Mouse (Mus musculus) 3134 (cell line): ENCODE results near the gene Crybb3.
"Not testable (repeated sequence)": the region's sequence is repeated elsewhere in the genome, so short reads cannot be mapped to it uniquely, and the experiment has no call there.

Experiments
- DNase-seq: peaks from one replicate; pipeline ENCODE4 v3.0.0-alpha.2; 2011; ENCODE audit warnings: low spot score; ENCODE audit not compliant: insufficient read length; ENCODE audit errors: extremely low read depth

The Crybb3 gene

DNA sequence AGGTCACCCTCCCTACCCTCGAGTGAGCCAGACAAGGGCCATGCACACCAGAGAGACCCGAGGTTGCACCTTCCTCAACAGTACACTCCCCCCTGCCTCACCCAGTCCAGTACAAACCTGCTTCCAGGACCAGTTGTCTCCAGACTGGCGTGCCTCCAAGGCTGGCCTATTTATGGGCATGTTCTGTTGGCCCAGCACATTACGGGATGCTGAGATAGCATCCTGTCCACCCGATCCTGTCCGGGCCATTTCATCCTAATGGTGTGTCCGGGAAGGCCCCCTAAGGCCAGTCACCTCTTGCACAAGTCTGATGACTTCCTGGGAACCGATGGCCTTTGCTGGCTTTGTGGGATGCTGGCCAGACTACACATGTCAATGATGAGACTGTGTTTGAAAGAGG is at the start of gene Crybb3:
Gene Crybb3, minus strand, starts transcription at position 146 of the 400 bp plus-strand sequence.
- no peak for DNase-seq

DNA sequence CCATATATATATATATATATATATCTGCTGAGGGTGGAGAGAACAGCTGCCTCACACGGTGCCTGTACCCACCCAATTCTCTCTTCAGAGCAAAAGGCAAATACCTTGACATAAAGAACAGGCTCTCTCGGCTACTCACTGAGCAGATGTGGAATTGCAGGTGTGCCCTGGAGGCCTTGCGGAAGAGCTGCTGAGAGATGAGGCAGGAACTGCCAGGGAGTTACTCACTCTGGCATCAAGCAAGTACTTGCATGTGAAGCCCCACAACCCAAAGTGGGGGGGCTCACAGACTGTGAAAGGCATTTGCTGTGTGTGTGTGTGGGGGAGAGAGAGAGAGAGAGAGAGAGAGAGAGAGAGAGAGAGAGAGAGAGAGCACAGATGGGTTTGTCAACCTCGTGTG is 47.0 kb upstream of the Crybb3 start:
- no peak for DNase-seq

DNA sequence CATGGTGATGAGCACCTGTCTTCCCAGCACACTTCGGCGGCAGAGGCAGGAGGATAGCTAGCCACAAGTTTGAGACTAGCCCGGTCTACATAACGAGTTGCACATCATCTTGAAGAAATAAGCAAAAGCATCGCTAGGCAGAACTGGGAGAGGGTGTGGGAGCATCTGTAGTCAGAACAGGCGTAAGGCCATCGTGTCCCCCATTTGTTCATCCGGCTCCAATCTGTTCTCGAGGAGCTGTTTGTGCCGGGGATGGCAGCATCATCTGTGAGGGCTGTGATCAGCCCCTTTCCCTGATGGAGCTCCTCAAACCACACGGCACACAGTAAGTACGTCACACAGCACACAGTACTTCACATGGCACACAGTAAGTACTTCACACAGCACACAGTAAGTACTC is 45.1 kb upstream of the Crybb3 start:
- no peak for DNase-seq

DNA sequence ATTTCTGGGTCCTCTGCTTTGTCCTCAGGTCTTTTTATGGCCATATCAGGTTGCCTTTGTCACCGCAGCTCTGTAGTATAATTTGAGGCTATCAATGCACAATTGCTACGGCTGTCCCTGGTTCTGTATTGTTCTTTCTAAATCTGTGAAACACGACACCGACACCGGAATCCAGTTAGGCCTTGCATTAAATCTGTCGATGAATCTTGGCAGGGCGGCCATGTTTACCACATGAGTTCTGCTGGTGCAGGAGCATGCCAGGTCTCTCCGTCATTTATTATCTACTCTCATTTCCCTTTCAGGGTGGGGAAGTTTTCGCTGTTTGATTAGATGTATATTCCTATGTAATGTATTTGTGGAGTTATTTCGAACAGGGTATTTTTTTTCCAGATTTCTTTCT is 42.3 kb upstream of the Crybb3 start:
- no peak for DNase-seq

DNA sequence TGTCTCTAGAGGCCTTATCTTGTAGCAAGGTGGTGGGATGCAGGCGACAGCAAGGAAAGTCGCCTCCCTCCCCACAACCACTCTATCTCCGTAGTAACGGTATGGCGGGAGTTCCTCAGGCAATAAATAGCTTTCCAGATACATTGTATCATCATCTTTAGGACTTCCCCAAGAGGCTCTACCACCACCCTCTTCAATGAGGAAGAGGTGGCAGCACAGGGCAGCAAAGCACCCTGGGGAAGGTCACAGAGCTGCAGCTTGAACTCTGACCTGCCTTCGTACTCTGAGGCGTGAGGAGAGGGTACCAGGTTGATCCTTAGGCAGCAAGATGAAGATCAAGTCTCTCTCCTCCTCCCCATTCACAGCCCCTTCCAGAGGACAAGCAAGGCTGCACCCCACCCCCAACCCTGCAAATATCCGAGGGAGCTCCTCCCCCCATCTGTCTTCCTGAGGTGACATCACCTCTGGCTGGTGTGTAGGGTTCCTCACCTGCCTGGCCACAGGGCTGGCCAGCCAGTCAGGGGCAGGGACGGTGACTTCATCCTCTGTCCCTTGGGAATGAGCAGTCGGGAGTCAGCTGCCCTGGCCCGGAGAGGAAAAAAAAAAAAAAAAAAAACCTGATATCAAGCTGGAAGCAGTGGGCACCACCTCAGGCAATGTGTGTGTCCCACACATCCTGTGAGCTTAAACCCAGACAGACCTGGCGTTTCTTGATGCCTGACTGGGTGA is 41.1 kb upstream of the Crybb3 start:
- peak; percentile 55 for DNase-seq

DNA sequence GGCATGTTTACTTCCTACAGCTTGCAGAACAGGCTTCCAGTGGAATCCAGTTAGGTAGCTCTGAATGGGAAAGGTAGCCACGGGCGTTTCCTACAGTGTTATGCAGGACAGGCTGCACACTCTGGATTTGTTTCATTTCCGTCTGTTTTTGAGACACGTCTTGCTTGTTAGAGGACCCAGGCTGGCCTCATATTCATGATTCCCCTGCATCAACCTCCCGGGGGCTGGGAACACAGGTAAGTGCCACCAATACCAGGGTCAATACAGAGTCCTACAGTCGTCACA is 40.1 kb upstream of the Crybb3 start:
- DNase-seq = no peak

DNA sequence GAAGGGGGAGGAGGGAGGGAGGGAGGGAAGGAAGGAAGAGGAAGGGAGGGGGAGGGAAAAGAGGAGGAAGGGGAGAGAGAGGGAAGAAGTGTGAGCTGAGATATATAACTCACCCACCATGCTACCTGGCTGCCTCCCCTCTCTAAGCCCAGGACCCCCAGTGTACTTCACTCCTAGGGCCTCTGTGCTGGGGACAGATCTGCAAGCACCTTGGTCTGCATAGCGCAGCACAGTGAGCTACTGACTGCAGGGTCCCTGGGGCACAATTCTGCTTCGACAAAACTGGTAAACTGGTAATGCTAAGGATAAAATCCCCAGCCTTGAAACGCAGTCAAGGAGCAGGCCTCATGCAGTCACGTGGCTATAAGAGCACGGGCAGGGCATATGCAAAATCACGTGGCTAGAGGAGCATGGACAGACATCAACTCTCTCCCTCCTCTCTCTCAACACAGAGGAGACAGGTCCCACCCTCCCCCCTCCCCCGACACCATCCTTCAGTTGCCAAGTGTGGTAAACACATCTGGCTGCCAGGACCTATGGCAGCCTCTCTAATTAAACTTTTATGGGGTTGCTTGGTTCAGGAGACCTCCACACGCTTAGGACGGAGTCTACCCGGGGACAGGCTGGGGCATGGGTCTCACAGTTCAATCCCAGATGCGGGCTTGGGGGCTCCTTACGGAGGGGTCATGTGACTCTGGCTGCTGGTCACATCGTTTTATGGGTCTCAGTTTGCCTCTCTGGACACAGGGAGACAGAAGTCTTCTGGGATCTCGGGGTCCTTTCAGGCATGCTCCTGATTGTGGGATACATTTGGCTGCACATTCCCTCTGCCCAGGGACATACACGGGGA is 39.6 kb upstream of the Crybb3 start:
- DNase-seq = no peak

DNA sequence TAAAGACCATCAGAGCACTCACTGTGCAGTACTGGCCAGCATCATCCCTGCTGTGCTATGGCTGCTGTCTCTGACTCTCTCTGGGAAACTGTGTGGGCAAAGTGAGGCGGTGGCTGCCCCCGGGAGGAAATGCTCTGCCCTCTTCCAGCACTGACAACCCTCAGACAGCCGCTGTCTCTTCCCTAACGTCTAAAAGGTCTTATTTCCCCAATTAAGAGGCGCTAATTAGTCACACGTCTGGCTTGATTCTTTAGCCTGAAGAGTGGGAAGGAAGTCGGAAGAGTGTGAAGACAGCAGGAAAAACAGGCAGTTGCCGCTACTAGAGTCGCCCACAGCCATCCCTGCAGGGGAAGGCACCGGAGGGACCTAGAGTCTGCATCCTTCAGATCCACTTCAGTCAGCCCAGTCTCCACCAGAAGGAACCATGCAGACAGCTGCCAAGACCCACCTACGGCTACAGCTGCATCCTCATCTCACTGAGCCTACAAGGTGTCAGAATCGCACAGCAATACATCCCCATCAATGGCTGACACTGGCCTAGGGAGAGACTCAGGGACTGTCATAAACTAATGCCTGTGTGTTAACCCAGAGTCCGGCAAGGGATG is 38.6 kb upstream of the Crybb3 start:
- DNase-seq = no peak

DNA sequence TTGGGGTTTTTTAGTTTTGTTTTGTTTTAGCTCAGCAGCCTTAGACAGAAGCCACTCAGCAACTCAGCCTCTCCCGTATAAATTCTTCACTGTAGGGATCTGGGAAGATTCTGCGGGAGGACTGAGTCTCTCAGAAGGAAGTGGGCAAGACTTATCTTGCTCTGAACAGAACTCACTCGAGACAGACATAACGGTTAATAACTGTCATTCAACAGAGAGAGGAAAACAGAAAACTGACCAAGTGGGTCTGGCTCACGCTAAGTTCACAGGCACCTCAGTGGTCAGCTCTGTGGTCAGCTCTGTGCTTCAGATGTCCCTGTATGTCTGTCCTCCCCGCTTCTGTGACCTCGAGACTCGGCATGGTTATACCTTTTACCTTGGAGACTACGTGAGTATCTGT is 37.9 kb upstream of the Crybb3 start:
- no peak for DNase-seq

DNA sequence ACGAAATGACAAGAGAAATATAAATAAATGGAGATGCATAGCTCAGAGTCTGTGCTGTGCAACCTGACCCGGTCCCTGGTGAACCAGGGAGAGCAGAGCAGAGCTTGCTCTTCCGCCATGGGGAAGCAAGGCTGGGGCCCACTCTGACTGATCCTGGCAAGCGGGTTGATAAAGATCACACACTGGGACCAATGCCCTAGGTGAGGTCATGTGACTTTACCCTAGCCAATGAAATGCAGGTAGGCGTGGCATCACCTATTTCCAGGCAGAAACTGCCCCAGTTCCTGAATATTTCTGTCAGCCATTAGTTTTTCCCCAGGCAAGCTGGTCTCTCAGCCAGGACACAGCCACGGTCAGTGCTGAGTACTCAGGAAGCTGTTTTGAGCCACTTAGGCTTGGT is 37.3 kb upstream of the Crybb3 start:
- DNase-seq = no peak

DNA sequence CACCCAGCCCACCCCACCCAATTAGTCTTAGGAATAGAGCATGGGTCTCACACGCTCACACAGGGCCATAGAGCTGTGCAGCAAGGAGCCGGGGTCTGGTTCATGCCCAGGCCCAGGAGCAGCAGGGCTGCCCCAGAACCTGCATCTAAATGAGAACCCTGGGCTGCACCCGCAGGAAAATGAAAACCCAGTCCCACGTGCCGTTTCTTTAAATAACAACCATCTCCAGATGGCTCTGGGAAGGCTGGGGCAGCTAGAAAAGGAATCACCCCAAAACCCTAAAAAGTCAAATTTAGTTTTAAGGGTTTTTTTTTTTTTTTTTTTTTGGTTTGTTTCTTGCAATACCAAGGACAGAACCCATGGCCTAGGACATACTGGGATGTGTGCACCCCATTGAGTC is 36.0 kb upstream of the Crybb3 start:
- no peak for DNase-seq

DNA sequence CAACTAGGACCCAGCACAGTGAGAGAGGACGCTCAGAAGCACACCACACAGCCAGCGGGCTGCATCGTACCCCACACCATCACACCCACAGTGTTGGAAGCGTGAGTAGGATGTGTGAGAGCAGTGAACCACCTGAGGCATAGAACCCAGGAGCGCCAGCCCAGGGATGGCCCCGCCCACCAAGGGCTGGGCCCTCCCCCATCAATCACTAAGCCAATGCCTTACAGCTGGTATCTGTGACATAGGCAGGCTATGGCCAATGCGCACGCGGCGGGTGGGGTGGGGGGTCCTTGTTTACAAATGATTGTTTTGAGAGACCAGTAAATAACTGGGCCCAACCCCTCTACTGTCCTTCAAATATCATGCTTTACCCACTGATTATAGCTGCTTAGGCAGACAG is 34.5 kb upstream of the Crybb3 start:
- DNase-seq = no peak

DNA sequence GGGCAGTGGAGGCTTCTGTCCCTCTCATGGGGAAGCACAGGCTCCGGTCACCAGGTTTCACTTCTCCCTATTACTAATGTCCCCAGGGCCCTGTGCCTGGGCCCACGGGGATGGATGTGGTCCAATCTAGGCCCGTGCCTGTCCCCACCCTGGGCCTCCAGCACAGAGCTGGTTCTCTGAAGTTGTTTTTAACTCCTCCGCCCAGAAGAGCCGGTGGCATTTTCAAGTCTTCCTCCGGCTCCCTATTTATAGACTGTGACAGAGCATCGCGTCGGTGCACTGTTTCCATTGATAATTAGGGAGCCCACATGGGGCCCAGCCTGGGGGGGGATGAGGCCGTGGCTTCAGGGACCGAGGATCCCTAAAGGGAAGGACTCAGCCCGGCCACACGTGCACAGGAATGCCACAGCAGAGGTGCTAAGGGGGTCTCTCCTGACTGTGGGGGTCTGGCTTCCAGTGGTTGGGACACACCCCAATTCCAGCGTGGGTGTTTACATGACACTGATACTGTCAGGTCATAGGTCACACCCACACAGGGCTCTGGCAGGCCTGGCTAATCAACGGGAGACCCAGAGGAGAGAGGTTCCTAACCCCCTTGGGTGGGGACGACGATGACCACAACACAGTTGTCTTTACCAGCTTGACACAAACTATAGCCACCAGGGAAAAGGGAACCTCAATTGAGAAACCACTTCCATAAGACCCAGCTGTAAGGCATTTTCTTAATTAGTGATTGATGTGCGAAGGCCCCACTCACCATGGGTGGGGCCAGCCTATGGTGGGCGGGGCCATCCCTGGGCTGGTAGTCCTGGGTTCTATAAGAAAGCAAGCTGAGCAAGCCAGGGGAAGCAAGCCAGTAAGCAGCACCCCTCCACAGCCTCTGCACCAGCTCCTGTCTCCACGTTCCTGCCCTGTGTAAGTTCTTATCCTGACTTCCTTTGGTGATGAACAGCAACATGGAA is 33.2 kb upstream of the Crybb3 start:
- DNase-seq = no peak

DNA sequence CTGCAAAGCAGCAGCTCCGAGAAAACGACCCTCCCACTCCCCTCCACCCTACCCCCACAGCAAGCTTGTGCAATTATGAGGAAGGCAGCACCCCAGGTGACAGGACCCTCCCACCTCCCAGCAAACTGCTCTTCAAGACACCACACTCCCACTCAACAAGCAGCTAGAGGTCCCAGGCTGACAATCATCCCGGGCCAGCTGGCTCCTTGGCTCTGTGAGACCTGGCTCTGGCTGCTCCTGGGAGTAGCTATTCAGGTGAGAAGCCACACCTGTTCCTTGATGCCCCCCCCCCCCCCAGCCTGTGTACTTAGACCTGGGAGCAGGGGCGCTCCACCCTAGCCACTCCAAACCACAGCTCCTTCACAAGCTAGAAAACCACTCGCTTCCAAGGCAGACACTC is 31.7 kb upstream of the Crybb3 start:
- no peak for DNase-seq

DNA sequence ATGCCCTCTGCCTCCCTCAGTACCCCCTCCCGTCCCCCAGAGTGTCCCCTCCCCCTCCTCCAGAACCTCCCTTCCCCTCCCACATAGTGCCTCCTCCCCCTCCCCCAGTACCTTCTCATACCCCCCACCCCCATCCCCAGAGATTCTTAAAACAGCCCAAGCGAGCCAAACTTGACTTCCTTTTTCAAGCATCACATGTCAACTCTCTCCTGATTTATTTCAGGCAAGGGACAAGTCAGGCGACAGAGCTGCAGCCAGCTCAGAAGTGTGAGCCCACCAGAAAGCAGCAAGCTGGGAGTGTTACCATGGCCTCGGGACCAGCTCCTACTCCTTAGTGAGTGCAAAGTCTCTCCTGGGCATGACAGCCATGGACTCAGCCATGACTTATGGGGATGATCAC is 30.0 kb upstream of the Crybb3 start:
- no peak for DNase-seq

DNA sequence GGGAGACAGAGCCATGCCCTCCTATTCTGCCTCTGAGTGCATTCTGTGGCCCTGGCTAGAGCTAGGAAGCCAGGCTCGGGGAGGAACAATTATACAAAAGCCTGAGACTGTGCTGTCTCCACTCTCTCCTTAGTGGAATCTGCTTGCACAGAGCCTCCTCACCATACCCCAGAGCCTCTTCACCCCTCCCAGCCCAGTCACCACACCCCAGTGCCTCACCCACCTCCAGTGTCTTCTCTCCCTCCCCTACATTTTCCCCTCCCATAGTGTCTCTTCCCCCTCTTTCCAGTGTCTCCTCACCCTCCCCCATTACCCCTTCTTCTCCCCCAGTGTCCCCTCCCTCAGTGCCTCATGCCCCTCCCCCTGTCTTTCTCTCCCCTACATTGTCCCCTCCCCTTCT is 29.5 kb upstream of the Crybb3 start:
- DNase-seq = no peak

DNA sequence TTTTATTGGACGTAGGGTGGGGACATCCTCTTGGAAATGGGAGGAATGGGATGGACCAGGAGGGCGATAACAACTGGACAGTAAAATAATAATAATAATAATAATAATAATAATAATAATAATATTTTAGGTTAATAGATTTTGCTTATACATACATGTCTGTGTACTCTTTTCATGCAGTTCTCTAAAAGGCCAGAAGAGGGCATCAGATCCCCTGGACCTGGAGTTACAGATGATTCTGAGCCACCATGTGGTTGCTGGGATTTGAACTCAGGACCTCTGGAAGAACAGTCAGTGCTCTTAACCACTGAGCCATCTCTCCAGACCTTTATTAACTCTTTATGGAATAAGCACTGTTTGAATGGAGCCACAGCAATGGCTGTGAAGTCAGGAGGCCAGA is 28.3 kb upstream of the Crybb3 start:
- DNase-seq = not testable (repeated sequence)

DNA sequence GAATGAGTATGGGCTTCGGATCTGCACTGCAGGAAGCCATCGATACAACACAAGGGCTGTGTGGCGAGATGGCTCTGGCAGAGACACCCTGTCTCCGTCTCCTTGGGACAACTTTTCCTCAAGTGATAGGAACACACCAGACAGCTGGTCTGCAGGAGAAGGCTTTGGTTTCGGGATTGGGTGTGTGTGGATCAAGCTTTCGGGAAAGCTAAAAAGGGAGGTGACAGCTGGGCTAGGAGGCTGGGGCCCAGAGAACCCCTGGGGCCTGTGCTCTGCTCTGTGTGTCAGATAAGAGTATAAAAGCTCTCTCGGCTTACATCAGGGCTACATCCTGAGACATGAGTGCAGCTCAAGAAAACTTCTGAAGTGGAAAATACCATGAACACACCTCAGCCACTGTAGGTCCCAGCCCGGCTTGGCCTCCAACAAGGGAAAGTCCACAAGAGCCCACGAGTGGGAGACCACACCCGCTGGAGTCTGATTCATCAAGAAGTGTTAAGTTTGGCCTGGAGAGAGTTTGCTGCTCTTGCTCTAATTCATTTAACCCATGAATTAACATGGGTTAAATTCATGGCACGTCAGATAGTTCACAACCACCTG is 26.9 kb upstream of the Crybb3 start:
- no peak for DNase-seq

DNA sequence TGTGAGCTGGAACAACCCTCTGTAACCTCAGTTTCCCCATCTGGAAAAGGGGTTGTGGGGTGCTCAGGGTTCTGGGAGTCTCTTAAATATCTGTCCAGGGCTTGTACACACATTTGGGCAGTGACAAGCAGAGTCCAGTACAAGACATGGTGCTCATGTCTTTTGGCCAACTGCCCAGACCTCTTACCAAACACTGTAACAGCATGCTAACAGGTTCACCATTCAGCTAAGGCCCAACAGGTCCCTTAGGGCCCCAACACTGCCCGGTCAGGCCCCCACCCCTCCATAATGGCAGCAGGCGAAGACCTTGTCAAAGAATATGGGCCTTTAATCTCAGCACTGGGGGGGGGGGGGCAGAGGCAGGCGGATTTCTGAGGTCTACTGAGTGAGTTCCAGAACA is 26.3 kb upstream of the Crybb3 start:
- no peak for DNase-seq

DNA sequence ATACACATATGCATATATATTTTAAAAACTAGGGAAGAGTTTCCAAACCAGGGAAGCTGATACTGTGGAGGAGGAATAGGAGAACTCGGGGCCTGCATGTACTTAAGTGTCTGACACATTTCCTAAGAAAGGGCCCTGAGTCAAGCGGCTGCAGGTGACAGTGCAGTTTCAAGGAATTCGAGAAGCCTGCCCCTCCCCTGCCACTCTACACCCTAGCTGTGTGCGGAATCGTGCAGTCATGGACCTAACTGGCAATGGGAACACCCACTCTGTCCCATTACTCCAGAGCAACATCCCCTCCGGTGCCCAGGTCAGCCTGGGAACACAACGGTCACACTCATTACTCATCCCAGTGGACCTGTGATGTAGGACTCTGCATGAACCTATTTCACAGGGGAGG is 25.2 kb upstream of the Crybb3 start:
- no peak for DNase-seq

DNA sequence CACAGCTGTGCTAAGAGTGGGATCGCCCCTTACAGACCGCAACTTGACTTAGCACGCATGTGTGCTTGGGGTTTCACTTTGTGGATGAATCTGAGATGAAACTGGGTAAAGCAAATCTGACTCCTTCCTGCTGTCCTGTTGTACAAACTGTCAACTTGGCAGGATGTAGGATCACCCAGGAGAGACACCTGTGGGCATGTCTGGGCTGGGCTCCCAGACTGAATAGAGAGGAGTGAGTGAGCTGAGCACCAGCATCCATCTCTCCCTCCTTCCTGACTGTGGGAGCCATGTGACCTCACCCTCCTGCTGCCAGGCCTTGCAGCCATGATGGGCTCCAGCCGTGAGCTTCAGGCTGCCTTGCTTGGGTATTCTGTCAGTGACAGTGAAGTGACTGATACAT is 24.1 kb upstream of the Crybb3 start:
- no peak for DNase-seq
